Mouse (Mus musculus): ENCODE results near the gene Gli3.

GRCm38 (mm10) chr13:15621009-15621408 lies 158.0 kb downstream of the Gli3 start:
- TF ChIP-seq POLR2A (IDR thresholded peaks at IDR 0.05; ENCODE audit: control insufficient read depth, low read depth, low read length) = no peak
- TF ChIP-seq CTCF (IDR thresholded peaks at IDR 0.05; ENCODE audit: control insufficient read depth, insufficient read depth, insufficient replicate concordance, low read depth, low read length) = no peak
